Mouse (Mus musculus): ENCODE data around the gene Wee2. TPM values are rescaled to one million over a fixed set of nuclear protein-coding genes. Genes with fewer than 3 reads are reported as not detected.
A peak's percentile ranks its signal among the peaks of the same experiment; 100 is the strongest.

The Wee2 gene
- total RNA-seq, 2 experiments from 2014 or later = not detected

- DNase-seq (ENCODE audit: low spot score in 2 of 2) = peak; percentile 62 to 71
These were observed 3.5 kb upstream of the Wee2 start for GRCm38 (mm10) chr6:40435151-40436046.

GRCm38 (mm10) chr6:40436047-40436483 is 2.8 kb upstream of the Wee2 start, which contains the start of gene E330009J07Rik:
E330009J07Rik (minus strand) TSS chr6:40436135.
- peak; percentile 74 to 85 for DNase-seq (ENCODE audit: low spot score in 2 of 2)

GRCm38 (mm10) chr6:40439731-40440130 is 843 bp downstream of the Wee2 start:
- DNase-seq (ENCODE audit: low spot score in 2 of 2) = no peak

- no peak for DNase-seq (ENCODE audit: low spot score in 2 of 2)
These were observed 2.4 kb downstream of the Wee2 start for GRCm38 (mm10) chr6:40441276-40441675.

- no peak for DNase-seq (ENCODE audit: low spot score in 2 of 2)
These were observed 2.9 kb downstream of the Wee2 start for GRCm38 (mm10) chr6:40441755-40442154.

- no peak for DNase-seq (ENCODE audit: low spot score in 2 of 2)
These were observed 4.5 kb downstream of the Wee2 start for GRCm38 (mm10) chr6:40443281-40443928.

- DNase-seq (ENCODE audit: low spot score in 2 of 2) = no peak
These were observed 9.7 kb downstream of the Wee2 start for GRCm38 (mm10) chr6:40448626-40449025.

GRCm38 (mm10) chr6:40454436-40455041 is 15.7 kb downstream of the Wee2 start:
- no peak for DNase-seq (ENCODE audit: low spot score in 2 of 2)

- no peak for DNase-seq (ENCODE audit: low spot score in 2 of 2)
These were observed 26.8 kb downstream of the Wee2 start for GRCm38 (mm10) chr6:40465710-40466109.

- peak; percentile 90 to 92 for DNase-seq (ENCODE audit: low spot score in 2 of 2)
These were observed 32.2 kb downstream of the Wee2 start, which contains the start of gene Ssbp1 for GRCm38 (mm10) chr6:40470916-40471719. Ssbp1 (plus strand) TSS chr6:40471352.

- DNase-seq (ENCODE audit: low spot score in 2 of 2) = no peak
These were observed 32.8 kb downstream of the Wee2 start for GRCm38 (mm10) chr6:40471720-40472010.

- no peak for DNase-seq (ENCODE audit: low spot score in 2 of 2)
These were observed 37.2 kb downstream of the Wee2 start for GRCm38 (mm10) chr6:40476132-40476531.

GRCm38 (mm10) chr6:40479705-40480104 is 40.8 kb downstream of the Wee2 start:
- DNase-seq (ENCODE audit: low spot score in 2 of 2) = no peak

GRCm38 (mm10) chr6:40482318-40482717 is 43.4 kb downstream of the Wee2 start:
- DNase-seq (ENCODE audit: low spot score in 2 of 2) = no peak

- no peak for DNase-seq (ENCODE audit: low spot score in 2 of 2)
These were observed 52.0 kb downstream of the Wee2 start, which contains the start of gene Tas2r137 for GRCm38 (mm10) chr6:40490933-40491332. Tas2r137 (plus strand) TSS chr6:40491233.

- no peak for DNase-seq (ENCODE audit: low spot score in 2 of 2)
These were observed 54.3 kb downstream of the Wee2 start, which contains the start of gene Tas2r108 for GRCm38 (mm10) chr6:40493229-40493628. Tas2r108 (plus strand) TSS chr6:40493529.

Other genes with a start within 250 kb of the Wee2 start
- gene Agk, start 113.9 kb upstream of the Wee2 start, total RNA-seq (2021) = 10 to 100 TPM; 57.1 to 63.5 TPM
- 10 to 100 TPM; 35.6 to 39.5 TPM for gene E330009J07Rik, start 3.0 kb upstream of the Wee2 start, total RNA-seq (2021)
- gene Ssbp1, start 32.3 kb downstream of the Wee2 start, total RNA-seq (2021) = 10 to 100 TPM; 36.9 to 37.5 TPM
- not detected for gene Tas2r137, start 52.1 kb downstream of the Wee2 start, total RNA-seq (2021)
- gene Tas2r108, start 54.4 kb downstream of the Wee2 start, total RNA-seq (2021) = not detected
- not detected for gene Prss37, start 80.4 kb downstream of the Wee2 start, total RNA-seq (2021)
- gene Olfr461, start 116.0 kb downstream of the Wee2 start, total RNA-seq (2021) = not detected
- gene Olfr460, start 130.4 kb downstream of the Wee2 start, total RNA-seq (2021) = not detected
- gene Clec5a, start 146.7 kb downstream of the Wee2 start, total RNA-seq (2021) = under 1 TPM in 1 of 2 experiments, not detected in 1; 0.39 TPM
- gene Tas2r138, start 174.2 kb downstream of the Wee2 start, total RNA-seq (2021) = not detected
- 1 to 10 TPM in 1 of 2 experiments, under 1 TPM in 1; 0.62 to 1.3 TPM for gene Mgam, start 189.7 kb downstream of the Wee2 start, total RNA-seq (2021)